In the genomic region with DNA sequence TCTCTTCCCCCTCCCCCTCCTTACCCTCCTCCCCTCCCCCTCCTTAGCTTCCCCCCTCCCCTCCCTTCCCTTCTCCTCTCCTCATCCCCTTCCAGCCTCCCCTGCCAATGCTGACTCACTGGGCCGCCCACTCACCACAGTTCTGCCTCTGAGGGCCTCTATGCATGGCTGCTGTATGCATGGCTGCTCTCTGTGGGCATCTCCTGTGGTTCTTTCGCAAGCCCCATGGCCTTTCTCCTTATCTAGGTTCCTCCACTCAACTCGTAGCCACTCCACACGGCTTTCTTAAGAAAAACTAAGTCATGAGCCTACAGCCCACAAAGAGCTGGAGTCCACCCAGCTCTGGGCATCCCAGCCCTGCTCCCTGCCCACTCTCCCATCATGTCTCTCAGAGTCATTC, we compare ENCODE assay signal across 12 mouse cellular contexts.
DNase-seq lines count a peak whose midpoint lies in the region; ATAC-seq and TF ChIP-seq lines count a peak whose summit lies in the region.
"Had no signal": no experiment of that assay in that cellular context is flagged by ENCODE, and none has a peak within 500 bp of the region (broad histone marks: within the 10 kb centered on the region; RNA-seq: fewer than 3 reads in every experiment).

No protein-coding gene starts in this region.

- H3K4me2 ChIP-seq in liver, embryonic 12.5 days: no peak overlapping the region
- H3K4me2 ChIP-seq in myocyte (ENCODE audit: low read depth): peak overlapping the region; percentile 20
- H3K4me2 ChIP-seq in neural tube, embryonic 15.5 days: no peak overlapping the region
- H3K4me2 ChIP-seq: heart, embryonic 13.5 days; hindbrain, embryonic 15.5 days had no signal

- H3K79me2 ChIP-seq in myocyte (ENCODE audit: control insufficient read depth, insufficient read depth): no peaks in the 10 kb centered on the region

- DNase-seq in liver (peak; percentile 12), G1E (ENCODE audit: low spot score) (peak; percentile 69)
- DNase-seq in spleen, adult 18-20 months: no peak
- DNase-seq: cerebellum, adult 9-11 months; gastrocnemius, postnatal 10 days had no signal

- TF ChIP-seq CTCF in G1E (IDR thresholded peaks at IDR 0.05; ENCODE audit: low read depth, low read length): no peak

- H3K27ac ChIP-seq in liver, embryonic 12.5 days: no peak overlapping the region
- H3K27ac ChIP-seq in neural tube, embryonic 15.5 days (replicated peaks): no peak overlapping the region
- H3K27ac ChIP-seq: heart, embryonic 13.5 days; hindbrain, embryonic 15.5 days had no signal

- no peak for TF ChIP-seq POLR2A in myocyte (IDR thresholded peaks at IDR 0.05; ENCODE audit: insufficient read length, low read depth)

- H3K4me3 ChIP-seq in liver, embryonic 12.5 days: no peak overlapping the region
- H3K4me3 ChIP-seq in G1E (ENCODE audit: low read depth, low read length): no peak overlapping the region; the same call in 1 of the 2 replicates
- H3K4me3 ChIP-seq in myocyte: no peak overlapping the region
- no peak overlapping the region for H3K4me3 ChIP-seq in neural tube, embryonic 15.5 days (replicated peaks)
- H3K4me3 ChIP-seq: heart, embryonic 13.5 days; hindbrain, embryonic 15.5 days had no signal

- H3K9ac ChIP-seq in liver, embryonic 12.5 days: no peak overlapping the region
- H3K9ac ChIP-seq in neural tube, embryonic 15.5 days (replicated peaks): no peak overlapping the region
- H3K9ac ChIP-seq: heart, embryonic 13.5 days; hindbrain, embryonic 15.5 days had no signal

- no peaks in the 10 kb centered on the region for H3K9me3 ChIP-seq in liver, embryonic 12.5 days (replicated peaks)
- H3K9me3 ChIP-seq in G1E (replicated peaks): no peaks in the 10 kb centered on the region
- H3K9me3 ChIP-seq in neural tube, embryonic 15.5 days (replicated peaks): no peaks in the 10 kb centered on the region
- H3K9me3 ChIP-seq: heart, embryonic 13.5 days; hindbrain, embryonic 15.5 days had no signal

- WGBS in liver, embryonic 12.5 days (ENCODE audit: insufficient replicate concordance): 33% methylated on average over 4 of the region's 4 CpGs
- 93% methylated on average over 4 of the region's 4 CpGs for WGBS in neural tube, embryonic 15.5 days

- peaks cover 9% of the 10 kb centered on the region; the same call in 1 of the 2 replicates for H3K4me1 ChIP-seq in liver, embryonic 12.5 days
- H3K4me1 ChIP-seq in G1E (ENCODE audit: insufficient read depth, low read depth, low read length): peaks cover 53% of the 10 kb centered on the region
- H3K4me1 ChIP-seq in neural tube, embryonic 15.5 days: peaks cover 30% of the 10 kb centered on the region

- ATAC-seq in liver, embryonic 12.5 days: no peak
- ATAC-seq in G1E (ENCODE audit: extremely low read depth, insufficient number of reproducible peaks, low FRiP score, poor library complexity, severe bottlenecking): peak; percentile 68; the same call in 1 of the 2 replicates
- peak; percentile 89 for ATAC-seq in granulocyte monocyte progenitor cell, adult 5-6 weeks (replicated peaks; ENCODE audit: poor library complexity, severe bottlenecking)
- ATAC-seq in neural tube, embryonic 15.5 days (ENCODE audit: low FRiP score): no peak
- ATAC-seq in erythroid progenitor cell, adult 5-6 weeks (replicated peaks; ENCODE audit: low FRiP score, poor library complexity, severe bottlenecking): no peak

- H3K27me3 ChIP-seq in liver, embryonic 12.5 days (replicated peaks): no peaks in the 10 kb centered on the region
- no peaks in the 10 kb centered on the region for H3K27me3 ChIP-seq in G1E (ENCODE audit: insufficient read depth, low read length)
- H3K27me3 ChIP-seq in myocyte (ENCODE audit: control insufficient read depth, insufficient read depth, insufficient read length): no peaks in the 10 kb centered on the region
- H3K27me3 ChIP-seq in neural tube, embryonic 15.5 days (replicated peaks): no peaks in the 10 kb centered on the region
- H3K27me3 ChIP-seq: heart, embryonic 13.5 days; hindbrain, embryonic 15.5 days had no signal

- no peaks in the 10 kb centered on the region for H3K36me3 ChIP-seq in liver, embryonic 12.5 days
- peaks cover 55% of the 10 kb centered on the region for H3K36me3 ChIP-seq in G1E (replicated peaks)
- no peaks in the 10 kb centered on the region for H3K36me3 ChIP-seq in myocyte (ENCODE audit: control insufficient read depth, insufficient read depth)
- H3K36me3 ChIP-seq in neural tube, embryonic 15.5 days: no peaks in the 10 kb centered on the region
- H3K36me3 ChIP-seq: heart, embryonic 13.5 days; hindbrain, embryonic 15.5 days had no signal

- no peak overlapping the region for H3ac ChIP-seq in myocyte (ENCODE audit: control insufficient read depth, insufficient read length)

TF ChIP-seq in myocyte, 11 proteins besides CTCF, POLR2A, EP300 and RAD21:
- TF ChIP-seq REST (IDR thresholded peaks at IDR 0.05; ENCODE audit: insufficient read depth, insufficient read length): no peak
- peak; percentile 74 for TF ChIP-seq CEBPB (IDR thresholded peaks at IDR 0.05; ENCODE audit: insufficient read depth, poor library complexity, severe bottlenecking)
TF ChIP-seq in myocyte: peak in this region for 1.

Comparison
In these comparisons a context has a peak if more than half of its experiments do, and no peak if none do; other contexts are left out.
1. DNase-seq: peak in liver (single experiment) and G1E (single experiment); none in spleen, adult 18-20 months (0 of 2).
2. ATAC-seq: peak in G1E (single experiment) and granulocyte monocyte progenitor cell, adult 5-6 weeks (single experiment); none in liver, embryonic 12.5 days (single experiment), neural tube, embryonic 15.5 days (single experiment) and erythroid progenitor cell, adult 5-6 weeks (single experiment).